13 mouse cellular contexts compared by ENCODE assay signal in the genomic region with DNA sequence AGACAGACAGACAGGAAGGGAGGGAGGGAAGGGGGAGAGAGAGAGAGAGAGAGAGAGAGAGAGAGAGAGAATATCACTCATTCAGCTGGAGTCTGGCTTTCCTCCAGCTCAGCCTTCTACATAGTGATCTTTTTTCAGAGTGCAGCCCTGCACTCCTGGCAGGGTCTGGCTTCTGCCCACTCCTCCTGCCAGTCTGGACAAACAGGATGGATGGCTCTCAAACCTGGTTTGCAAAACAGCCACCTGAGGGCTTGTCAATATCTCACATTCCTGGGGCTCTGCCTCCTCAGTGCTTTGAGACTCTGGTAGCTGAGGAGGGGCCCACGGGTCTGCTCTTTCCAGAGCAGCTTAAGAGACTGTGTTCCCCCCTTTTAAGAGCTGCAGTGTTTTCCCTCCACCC. TPM values are rescaled to one million over a fixed set of nuclear protein-coding genes. Genes with fewer than 3 reads are reported as not detected.
DNase-seq lines count a peak whose midpoint lies in the region; ATAC-seq and TF ChIP-seq lines count a peak whose summit lies in the region.
"Had no signal": no experiment of that assay in that cellular context is flagged by ENCODE, and none has a peak within 500 bp of the region (broad histone marks: within the 10 kb centered on the region; RNA-seq: fewer than 3 reads in every experiment).

No protein-coding gene starts in this region.

- 0 out of 2 replicates have a peak overlapping the region, but pooled peaks have one; percentile 82 for H3K4me3 ChIP-seq in E14TG2a.4 (replicated peaks; ENCODE audit: low read length)
- H3K4me3 ChIP-seq in embryonic facial prominence, embryonic 10.5 days, result no peak overlapping the region
- H3K4me3 ChIP-seq in lung, embryonic 16.5 days (ENCODE audit: low read length), result no peak overlapping the region
- H3K4me3 ChIP-seq in midbrain, embryonic 14.5 days (replicated peaks; ENCODE audit: low read depth, low read length), result no peak overlapping the region
- H3K4me3 ChIP-seq in midbrain, embryonic 13.5 days (replicated peaks), result no peak overlapping the region

- peak; percentile 31 for DNase-seq in embryonic facial prominence, embryonic 10.5 days (ENCODE audit: low spot score)
- peak; percentile 40 for DNase-seq in kidney, postnatal 10 days
- no peak for DNase-seq in ovary, postnatal 14 days (ENCODE audit: low spot score)
- DNase-seq in midbrain, embryonic 14.5 days, result no peak
- no peak for DNase-seq in adrenal gland, adult 2 months
- DNase-seq: cerebellum, postnatal 14 days; heart, postnatal 36 days; layer of hippocampus, postnatal 36 days had no signal

- peaks cover 4% of the 10 kb centered on the region; the same call in 1 of the 2 replicates for H3K36me3 ChIP-seq in E14TG2a.4 (ENCODE audit: insufficient read depth, low read length)
- no peaks in the 10 kb centered on the region for H3K36me3 ChIP-seq in embryonic facial prominence, embryonic 10.5 days (replicated peaks)
- H3K36me3 ChIP-seq in lung, embryonic 16.5 days (ENCODE audit: control insufficient read depth, insufficient read depth, low read length), result no peaks in the 10 kb centered on the region
- no peaks in the 10 kb centered on the region for H3K36me3 ChIP-seq in midbrain, embryonic 14.5 days (ENCODE audit: control insufficient read depth, insufficient read depth, low read length)
- H3K36me3 ChIP-seq in midbrain, embryonic 13.5 days, result no peaks in the 10 kb centered on the region

- no peak overlapping the region for H3K9ac ChIP-seq in lung, embryonic 16.5 days (ENCODE audit: low read length)
- H3K9ac ChIP-seq in midbrain, embryonic 14.5 days (replicated peaks; ENCODE audit: low read length), result no peak overlapping the region
- H3K9ac ChIP-seq in midbrain, embryonic 13.5 days (replicated peaks), result no peak overlapping the region

- TF ChIP-seq CTCF in E14TG2a.4 (conservative IDR thresholded peaks at IDR 0.05; ENCODE audit: low read length), result no peak

- no peaks in the 10 kb centered on the region for H3K9me3 ChIP-seq in E14TG2a.4 (ENCODE audit: low read length)
- H3K9me3 ChIP-seq in embryonic facial prominence, embryonic 10.5 days, result no peaks in the 10 kb centered on the region
- H3K9me3 ChIP-seq in lung, embryonic 16.5 days (ENCODE audit: control insufficient read depth, low read length), result no peaks in the 10 kb centered on the region
- no peaks in the 10 kb centered on the region for H3K9me3 ChIP-seq in midbrain, embryonic 14.5 days (ENCODE audit: control insufficient read depth, low read length)
- H3K9me3 ChIP-seq in midbrain, embryonic 13.5 days, result no peaks in the 10 kb centered on the region

- H3K27ac ChIP-seq in embryonic facial prominence, embryonic 10.5 days (replicated peaks), result no peak overlapping the region
- H3K27ac ChIP-seq in lung, embryonic 16.5 days (ENCODE audit: low read length), result peak overlapping the region; percentile 86
- H3K27ac ChIP-seq in midbrain, embryonic 14.5 days (replicated peaks; ENCODE audit: low read depth, low read length), result no peak overlapping the region
- no peak overlapping the region for H3K27ac ChIP-seq in midbrain, embryonic 13.5 days

- H3K4me2 ChIP-seq in lung, embryonic 16.5 days (ENCODE audit: low read depth, low read length), result no peak overlapping the region
- H3K4me2 ChIP-seq in midbrain, embryonic 14.5 days (ENCODE audit: low read length), result no peak overlapping the region
- H3K4me2 ChIP-seq in midbrain, embryonic 13.5 days (replicated peaks), result no peak overlapping the region

- peak; percentile 45 for ATAC-seq in lung, embryonic 16.5 days (ENCODE audit: low read depth)
- no peak for ATAC-seq in midbrain, embryonic 14.5 days (ENCODE audit: low FRiP score, low TSS enrichment)
- no peak for ATAC-seq in midbrain, embryonic 13.5 days
- ATAC-seq: Patski had no signal

- H3K27me3 ChIP-seq in E14TG2a.4 (ENCODE audit: insufficient read depth, low read length), result no peaks in the 10 kb centered on the region
- peaks cover 61% of the 10 kb centered on the region for H3K27me3 ChIP-seq in embryonic facial prominence, embryonic 10.5 days (replicated peaks; ENCODE audit: low read depth, poor library complexity, severe bottlenecking)
- peaks cover 8% of the 10 kb centered on the region for H3K27me3 ChIP-seq in lung, embryonic 16.5 days (ENCODE audit: control insufficient read depth, insufficient read depth, low read depth, low read length)
- peaks cover 23% of the 10 kb centered on the region for H3K27me3 ChIP-seq in midbrain, embryonic 14.5 days (ENCODE audit: control insufficient read depth, insufficient read depth, low read length)
- H3K27me3 ChIP-seq in midbrain, embryonic 13.5 days, result peaks cover 43% of the 10 kb centered on the region
- H3K27me3 ChIP-seq: CH12.LX, Patski had no signal

- WGBS in embryonic facial prominence, embryonic 10.5 days, result 46% methylated on average over 1 of the region's 1 CpGs
- WGBS in lung, embryonic 16.5 days, result 33% methylated on average over 1 of the region's 1 CpGs
- WGBS in midbrain, embryonic 14.5 days, result 59% methylated on average over 1 of the region's 1 CpGs
- 50% methylated on average over 1 of the region's 1 CpGs for WGBS in midbrain, embryonic 13.5 days

- peaks cover 47% of the 10 kb centered on the region for H3K4me1 ChIP-seq in E14TG2a.4 (replicated peaks; ENCODE audit: low read depth, low read length)
- peaks cover 36% of the 10 kb centered on the region for H3K4me1 ChIP-seq in embryonic facial prominence, embryonic 10.5 days
- peaks cover 9% of the 10 kb centered on the region for H3K4me1 ChIP-seq in lung, embryonic 16.5 days (replicated peaks; ENCODE audit: control insufficient read depth, insufficient read depth, low read length)
- no peaks in the 10 kb centered on the region for H3K4me1 ChIP-seq in midbrain, embryonic 14.5 days (ENCODE audit: control insufficient read depth, insufficient read depth, low read length)
- peaks cover 6% of the 10 kb centered on the region for H3K4me1 ChIP-seq in midbrain, embryonic 13.5 days (replicated peaks)

RNA-seq across cellular contexts. Expression of a gene that starts 1.0 kb away (rescaled TPM):
- polyA plus RNA-seq in embryonic facial prominence, embryonic 10.5 days (2016; fragmentation: Nextera tagmentation; extraction: Ambion mirVana), result 11.9 and 13.3 TPM in 2 replicates
- polyA plus RNA-seq in lung, embryonic 16.5 days (2015; fragmentation: Nextera tagmentation; extraction: Ambion mirVana), result 45.6 and 47.6 TPM in 2 replicates
- 0.58 and 0.67 TPM in 2 replicates for polyA plus RNA-seq in midbrain, embryonic 14.5 days (2014; fragmentation: Nextera tagmentation; extraction: Ambion mirVana)
- under 1 TPM; 0.35 to 0.45 TPM for total RNA-seq in adrenal gland, adult 2 months (2021)
- polyA plus RNA-seq in adrenal gland, adult 2 months (2012; rRNA removed), result 0.97 and 1.1 TPM in 2 replicates
- 0.21 and 0.24 TPM in 2 replicates for polyA plus RNA-seq in midbrain, embryonic 13.5 days (2015; fragmentation: Nextera tagmentation; extraction: Ambion mirVana)

RNA-seq across cellular contexts. Expression of a gene that starts 6.4 kb away (rescaled TPM):
- polyA plus RNA-seq in embryonic facial prominence, embryonic 10.5 days (2016; fragmentation: Nextera tagmentation; extraction: Ambion mirVana), result 83.5 and 85.9 TPM in 2 replicates
- 87.5 and 97.5 TPM in 2 replicates for polyA plus RNA-seq in lung, embryonic 16.5 days (2015; fragmentation: Nextera tagmentation; extraction: Ambion mirVana)
- polyA plus RNA-seq in midbrain, embryonic 14.5 days (2014; fragmentation: Nextera tagmentation; extraction: Ambion mirVana), result 225 and 280 TPM in 2 replicates
- total RNA-seq in adrenal gland, adult 2 months (2021), result 10 to 100 TPM; 88.5 to 93.5 TPM
- polyA plus RNA-seq in adrenal gland, adult 2 months (2012; rRNA removed), result 43.0 and 49.2 TPM in 2 replicates
- polyA plus RNA-seq in midbrain, embryonic 13.5 days (2015; fragmentation: Nextera tagmentation; extraction: Ambion mirVana), result 231 and 239 TPM in 2 replicates

RNA-seq across cellular contexts. Expression of a gene that starts 33.0 kb away (rescaled TPM):
- 27.5 and 29.5 TPM in 2 replicates for polyA plus RNA-seq in embryonic facial prominence, embryonic 10.5 days (2016; fragmentation: Nextera tagmentation; extraction: Ambion mirVana)
- polyA plus RNA-seq in lung, embryonic 16.5 days (2015; fragmentation: Nextera tagmentation; extraction: Ambion mirVana), result 39.3 and 41.4 TPM in 2 replicates
- 6.0 and 7.6 TPM in 2 replicates for polyA plus RNA-seq in midbrain, embryonic 14.5 days (2014; fragmentation: Nextera tagmentation; extraction: Ambion mirVana)
- 1 to 10 TPM; 2.4 to 5.9 TPM for total RNA-seq in adrenal gland, adult 2 months (2021)
- polyA plus RNA-seq in adrenal gland, adult 2 months (2012; rRNA removed), result 7.0 and 7.2 TPM in 2 replicates
- 7.1 and 7.6 TPM in 2 replicates for polyA plus RNA-seq in midbrain, embryonic 13.5 days (2015; fragmentation: Nextera tagmentation; extraction: Ambion mirVana)

RNA-seq across cellular contexts. Expression of a gene that starts 44.9 kb away (rescaled TPM):
- polyA plus RNA-seq in embryonic facial prominence, embryonic 10.5 days (2016; fragmentation: Nextera tagmentation; extraction: Ambion mirVana), result 9.6 TPM in 2 replicates
- 15.0 and 16.2 TPM in 2 replicates for polyA plus RNA-seq in lung, embryonic 16.5 days (2015; fragmentation: Nextera tagmentation; extraction: Ambion mirVana)
- polyA plus RNA-seq in midbrain, embryonic 14.5 days (2014; fragmentation: Nextera tagmentation; extraction: Ambion mirVana), result 6.4 and 6.9 TPM in 2 replicates
- 1 to 10 TPM; 4.7 to 5.9 TPM for total RNA-seq in adrenal gland, adult 2 months (2021)
- polyA plus RNA-seq in adrenal gland, adult 2 months (2012; rRNA removed), result 18.4 and 20.3 TPM in 2 replicates
- polyA plus RNA-seq in midbrain, embryonic 13.5 days (2015; fragmentation: Nextera tagmentation; extraction: Ambion mirVana), result 9.2 and 10.7 TPM in 2 replicates

RNA-seq across cellular contexts. Expression of a gene that starts 59.0 kb away (rescaled TPM):
- 0.17 and 0.30 TPM in 2 replicates for polyA plus RNA-seq in embryonic facial prominence, embryonic 10.5 days (2016; fragmentation: Nextera tagmentation; extraction: Ambion mirVana)
- polyA plus RNA-seq in lung, embryonic 16.5 days (2015; fragmentation: Nextera tagmentation; extraction: Ambion mirVana), result 0.13 TPM in 1 of 2 replicates, not detected in the other
- 0.62 and 1.1 TPM in 2 replicates for polyA plus RNA-seq in midbrain, embryonic 14.5 days (2014; fragmentation: Nextera tagmentation; extraction: Ambion mirVana)
- 100 to 1,000 TPM; 314 to 601 TPM for total RNA-seq in adrenal gland, adult 2 months (2021)
- 379 and 598 TPM in 2 replicates for polyA plus RNA-seq in adrenal gland, adult 2 months (2012; rRNA removed)
- 0.23 TPM in 1 of 2 replicates, not detected in the other for polyA plus RNA-seq in midbrain, embryonic 13.5 days (2015; fragmentation: Nextera tagmentation; extraction: Ambion mirVana)
- total RNA-seq: CH12.LX; layer of hippocampus, postnatal 36 days had no signal
- polyA plus RNA-seq: Patski had no signal

Comparison
In these comparisons a context has a peak if more than half of its experiments do, and no peak if none do; other contexts are left out.
1. DNase-seq: peak in embryonic facial prominence, embryonic 10.5 days (single experiment) and kidney, postnatal 10 days (single experiment); none in ovary, postnatal 14 days (single experiment), midbrain, embryonic 14.5 days (single experiment) and adrenal gland, adult 2 months (single experiment).